ENCODE assay signal across 8 mouse cellular contexts in genomic region chr10:85013464-85013863, GRCm38 (mm10).
A peak's percentile ranks its signal among the peaks of the same experiment; 100 is the strongest.
DNase-seq lines count a peak whose midpoint lies in the region; ATAC-seq and TF ChIP-seq lines count a peak whose summit lies in the region.

No protein-coding gene starts in this region.

- no peak overlapping the region for H3K4me2 ChIP-seq in hindbrain, embryonic 14.5 days (replicated peaks)
- no peak overlapping the region for H3K4me2 ChIP-seq in myocyte (ENCODE audit: low read depth)

- TF ChIP-seq EP300 in MEL (IDR thresholded peaks at IDR 0.05; ENCODE audit: low read depth in 1 of 2, low read length in 2 of 2), result no peak

- no peak overlapping the region for H3K27ac ChIP-seq in MEL (ENCODE audit: control insufficient read depth, low read depth, low read length)
- H3K27ac ChIP-seq in cortical plate, adult 2 months (ENCODE audit: insufficient read depth, low read length), result no peak overlapping the region
- H3K27ac ChIP-seq in hindbrain, embryonic 14.5 days, result no peak overlapping the region
- no peak overlapping the region for H3K27ac ChIP-seq in liver, adult 2 months (replicated peaks; ENCODE audit: insufficient read depth, low read depth, low read length)
- no peak overlapping the region for H3K27ac ChIP-seq in thymus, adult 2 months (ENCODE audit: control insufficient read depth, insufficient read depth, low read length)

- peak; percentile 61 to 77 (median 64) for TF ChIP-seq CTCF in MEL (IDR thresholded peaks at IDR 0.05 in 2 of 3, conservative IDR thresholded peaks at IDR 0.05 in 1 of 3; ENCODE audit: control insufficient read depth in 1 of 3, insufficient read depth in 1 of 3, low read depth in 2 of 3, low read length in 3 of 3, poor library complexity in 1 of 3, severe bottlenecking in 1 of 3)
- TF ChIP-seq CTCF in cortical plate, adult 2 months (IDR thresholded peaks at IDR 0.05; ENCODE audit: extremely low read depth, insufficient read depth, low read length), result peak; percentile 67
- TF ChIP-seq CTCF in liver, adult 2 months (IDR thresholded peaks at IDR 0.05; ENCODE audit: low read depth, low read length), result peak; percentile 87
- peak; percentile 87 for TF ChIP-seq CTCF in thymus, adult 2 months (IDR thresholded peaks at IDR 0.05; ENCODE audit: borderline replicate concordance, control insufficient read depth, extremely low read depth, insufficient read depth, low read length, poor library complexity)

- H3K4me3 ChIP-seq in MEL (ENCODE audit: control insufficient read depth in 1 of 2, insufficient read depth in 1 of 2, low read depth in 2 of 2, low read length in 2 of 2) (no peak overlapping the region), myocyte (no peak overlapping the region)
- no peak overlapping the region for H3K4me3 ChIP-seq in cortical plate, adult 2 months (ENCODE audit: insufficient read depth, low read length)
- no peak overlapping the region for H3K4me3 ChIP-seq in hindbrain, embryonic 14.5 days (replicated peaks; ENCODE audit: low read length)
- no peak overlapping the region for H3K4me3 ChIP-seq in liver, adult 2 months (ENCODE audit: insufficient read depth, low read depth, low read length)
- H3K4me3 ChIP-seq in thymus, adult 2 months (ENCODE audit: control insufficient read depth, insufficient read depth, low read length), result no peak overlapping the region

- WGBS in hindbrain, embryonic 14.5 days, result 29% methylated on average over 1 of the region's 1 CpGs
- WGBS in liver, adult 2 months, result 16% methylated on average over 1 of the region's 1 CpGs
- WGBS in thymus, adult 2 months, result 11% methylated on average over 1 of the region's 1 CpGs

- peak; percentile 12 to 34 for DNase-seq in heart, adult 18-20 months
- DNase-seq in heart, adult 8-10 months (ENCODE audit: low spot score), result no peak
- DNase-seq in MEL (ENCODE audit: low read depth, low spot score), result peak; percentile 53
- DNase-seq in hindbrain, embryonic 14.5 days (ENCODE audit: low spot score), result peak; percentile 39
- peak; percentile 30 for DNase-seq in liver, adult 2 months (ENCODE audit: extremely low read depth, low read depth, low spot score)
- peak; percentile 57 for DNase-seq in thymus, adult 2 months

- TF ChIP-seq POLR2A in MEL (IDR thresholded peaks at IDR 0.05; ENCODE audit: control insufficient read depth in 1 of 2, insufficient read depth in 1 of 2, low read depth in 1 of 2, low read length in 2 of 2, poor library complexity in 1 of 2), result no peak
- no peak for TF ChIP-seq POLR2A in cortical plate, adult 2 months (IDR thresholded peaks at IDR 0.05; ENCODE audit: extremely low read depth, insufficient read depth, low read length)
- no peak for TF ChIP-seq POLR2A in liver, adult 2 months (IDR thresholded peaks at IDR 0.05; ENCODE audit: extremely low read depth, insufficient read depth, low read length)
- TF ChIP-seq POLR2A in myocyte (IDR thresholded peaks at IDR 0.05; ENCODE audit: insufficient read length, low read depth), result no peak
- TF ChIP-seq POLR2A in thymus, adult 2 months (IDR thresholded peaks at IDR 0.05; ENCODE audit: control insufficient read depth, extremely low read depth, insufficient read depth, low read length, poor library complexity), result no peak

- H3K4me1 ChIP-seq in MEL (ENCODE audit: control insufficient read depth in 1 of 2, insufficient read depth in 2 of 2, low read length in 2 of 2), result peaks cover 6 to 7% of the 10 kb centered on the region in 2 experiments; a peak in 3 of 4 replicates
- no peaks in the 10 kb centered on the region for H3K4me1 ChIP-seq in cortical plate, adult 2 months (ENCODE audit: control insufficient read depth, insufficient read depth, low read length)
- peaks cover 10% of the 10 kb centered on the region; the same call in 1 of the 2 replicates for H3K4me1 ChIP-seq in hindbrain, embryonic 14.5 days (replicated peaks; ENCODE audit: control insufficient read depth, insufficient read depth, low read length)
- H3K4me1 ChIP-seq in liver, adult 2 months (ENCODE audit: control insufficient read depth, insufficient read depth, low read length), result 0 out of 2 replicates have a peak, but pooled peaks cover 2% of the 10 kb centered on the region
- H3K4me1 ChIP-seq in thymus, adult 2 months (replicated peaks; ENCODE audit: control insufficient read depth, insufficient read depth, low read length), result no peaks in the 10 kb centered on the region

- no peak overlapping the region for H3K9ac ChIP-seq in MEL (ENCODE audit: control insufficient read depth, low read depth, low read length, poor library complexity, severe bottlenecking)
- no peak overlapping the region for H3K9ac ChIP-seq in hindbrain, embryonic 14.5 days
- H3K9ac ChIP-seq in liver, adult 2 months (ENCODE audit: low read depth, low read length), result no peak overlapping the region

- no peaks in the 10 kb centered on the region for H3K9me3 ChIP-seq in MEL (replicated peaks; ENCODE audit: insufficient read depth, low read length)
- H3K9me3 ChIP-seq in hindbrain, embryonic 14.5 days (ENCODE audit: control insufficient read depth, low read length), result no peaks in the 10 kb centered on the region

- peak; percentile 11 for TF ChIP-seq RAD21 in MEL (IDR thresholded peaks at IDR 0.05; ENCODE audit: low read depth, low read length)

- H3K36me3 ChIP-seq in MEL (ENCODE audit: control insufficient read depth in 1 of 2, insufficient read depth in 2 of 2, low read length in 2 of 2), result peaks cover 0 to 11% of the 10 kb centered on the region in 2 experiments
- H3K36me3 ChIP-seq in hindbrain, embryonic 14.5 days (replicated peaks; ENCODE audit: control insufficient read depth, insufficient read depth), result peaks cover 35% of the 10 kb centered on the region
- peaks cover 14% of the 10 kb centered on the region; the same call in 1 of the 2 replicates for H3K36me3 ChIP-seq in liver, adult 2 months (ENCODE audit: control insufficient read depth, insufficient read depth, low read length)
- peaks cover 8% of the 10 kb centered on the region for H3K36me3 ChIP-seq in myocyte (ENCODE audit: control insufficient read depth, insufficient read depth)
- H3K36me3 ChIP-seq in thymus, adult 2 months (ENCODE audit: control insufficient read depth, insufficient read depth, low read length), result peaks cover 12% of the 10 kb centered on the region

- no peak overlapping the region for H3ac ChIP-seq in myocyte (ENCODE audit: control insufficient read depth, insufficient read length)

- H3K27me3 ChIP-seq in MEL (ENCODE audit: control insufficient read depth in 1 of 2, insufficient read depth in 2 of 2, low read length in 2 of 2), result no peaks in the 10 kb centered on the region
- H3K27me3 ChIP-seq in hindbrain, embryonic 14.5 days (ENCODE audit: control insufficient read depth, insufficient read depth, low read length), result no peaks in the 10 kb centered on the region
- H3K27me3 ChIP-seq in liver, adult 2 months (ENCODE audit: control insufficient read depth, insufficient read depth, low read length), result no peaks in the 10 kb centered on the region
- no peaks in the 10 kb centered on the region for H3K27me3 ChIP-seq in myocyte (ENCODE audit: control insufficient read depth, insufficient read depth, insufficient read length)
- no peaks in the 10 kb centered on the region for H3K27me3 ChIP-seq in thymus, adult 2 months (ENCODE audit: control insufficient read depth, insufficient read depth, low read length)

- peak; percentile 62; the same call in 1 of the 2 replicates for ATAC-seq in hindbrain, embryonic 14.5 days (ENCODE audit: low FRiP score)

- H3K79me2 ChIP-seq in MEL (ENCODE audit: control insufficient read depth, insufficient read depth, low read length, poor library complexity) (no peaks in the 10 kb centered on the region), myocyte (ENCODE audit: control insufficient read depth, insufficient read depth) (no peaks in the 10 kb centered on the region)
- no peaks in the 10 kb centered on the region for H3K79me2 ChIP-seq in liver, adult 2 months (ENCODE audit: control insufficient read depth, insufficient read depth, low read length)

TF ChIP-seq in MEL, 35 proteins besides CTCF, POLR2A, EP300 and RAD21:
- TF ChIP-seq MAZ (IDR thresholded peaks at IDR 0.05; ENCODE audit: low read depth, low read length), result no peak
- TF ChIP-seq SMC3 (IDR thresholded peaks at IDR 0.05; ENCODE audit: low read depth, low read length), result peak; percentile 56

TF ChIP-seq in myocyte, 11 proteins besides CTCF, POLR2A, EP300 and RAD21:
- TF ChIP-seq MAX (IDR thresholded peaks at IDR 0.05; ENCODE audit: low read depth) (no peak), MYOD1 (IDR thresholded peaks at IDR 0.05; ENCODE audit: control insufficient read depth in 1 of 3, insufficient read length in 2 of 3, low read depth in 2 of 3) (peak in 1 of 3 experiments; percentile 44), POLR2AphosphoS2 (IDR thresholded peaks at IDR 0.05; ENCODE audit: insufficient read length, low read depth) (no peak), CEBPB (IDR thresholded peaks at IDR 0.05; ENCODE audit: insufficient read depth, poor library complexity, severe bottlenecking) (no peak), REST (IDR thresholded peaks at IDR 0.05; ENCODE audit: insufficient read depth, insufficient read length) (no peak), SRF (IDR thresholded peaks at IDR 0.05; ENCODE audit: control insufficient read depth, insufficient read length, low read depth) (no peak), MYOG (IDR thresholded peaks at IDR 0.05; ENCODE audit: control insufficient read depth in 1 of 3, insufficient read depth in 1 of 3, insufficient read length in 2 of 3, low read depth in 2 of 3) (peak in 1 of 3 experiments; percentile 54), TCF3 (IDR thresholded peaks at IDR 0.05; ENCODE audit: insufficient read length, low read depth) (no peak), E2F4 (IDR thresholded peaks at IDR 0.05; ENCODE audit: insufficient read depth) (no peak), TCF12 (IDR thresholded peaks at IDR 0.05; ENCODE audit: insufficient read depth, poor library complexity, severe bottlenecking) (no peak), USF1 (IDR thresholded peaks at IDR 0.05; ENCODE audit: low read depth) (peak; percentile 19)
